Mouse (Mus musculus) limb, embryonic 13.5 days (tissue): ENCODE results near the gene Calm4. TPM values are rescaled to one million over a fixed set of nuclear protein-coding genes. Genes with fewer than 3 reads are reported as not detected.
"Not testable (repeated sequence)": the region's sequence is repeated elsewhere in the genome, so short reads cannot be mapped to it uniquely, and the experiment has no call there.

Experiments used
- ATAC-seq: fragments of 200-750 bp; cut with Nextera tagmentation; 2 replicates; pipeline ENCODE4 v1.8.0; 2017; ENCODE audit warnings: low read depth, moderate number of reproducible peaks, moderate TSS enrichment; ENCODE audit not compliant: low FRiP score
- H3K27ac ChIP-seq: fragments of 300-500 bp; sonication (generic); 2 replicates; pipeline ENCODE4 v1.5.1; 2015; ENCODE audit warnings: inconsistent platforms, mild to moderate bottlenecking, moderate library complexity
- H3K27me3 ChIP-seq: fragments of 300-500 bp; sonication (generic); 2 replicates; pipeline ENCODE4 v1.6.1; 2015; ENCODE audit warnings: mild to moderate bottlenecking, inconsistent platforms
- H3K36me3 ChIP-seq: fragments of 300-500 bp; sonication (generic); 2 replicates; pipeline ENCODE4 v1.6.1; 2015; ENCODE audit warnings: inconsistent platforms, mild to moderate bottlenecking, moderate library complexity
- H3K4me1 ChIP-seq: fragments of 300-500 bp; sonication (generic); 2 replicates; pipeline ENCODE4 v1.6.1; 2015; ENCODE audit warnings: inconsistent platforms
- H3K4me2 ChIP-seq: fragments of 300-500 bp; sonication (generic); replicated peaks from 2 replicates; pipeline ENCODE4 v1.6.1; 2015; ENCODE audit warnings: inconsistent platforms, mild to moderate bottlenecking, moderate library complexity
- H3K4me3 ChIP-seq: fragments of 300-500 bp; sonication (generic); 2 replicates; pipeline ENCODE4 v1.5.1; 2015; ENCODE audit warnings: moderate library complexity, mild to moderate bottlenecking, inconsistent platforms
- H3K9ac ChIP-seq: fragments of 300-500 bp; sonication (generic); 2 replicates; pipeline ENCODE4 v1.6.1; 2015; ENCODE audit warnings: mild to moderate bottlenecking, inconsistent platforms
- H3K9me3 ChIP-seq: fragments of 300-500 bp; sonication (generic); 2 replicates; pipeline ENCODE4 v1.6.1; 2016; ENCODE audit warnings: inconsistent platforms
- WGBS: fragments of 180-500 bp; shearing (Covaris S2); methylation state at CpG from one replicate; pipeline ENCODE4 v1.1.7; 2015; 5-methylcytosine and 5-hydroxymethylcytosine counted together
- polyA plus RNA-seq: library from polyadenylated mRNA; unstranded; fragments of >200 nt; fragmentation: Nextera tagmentation; extraction: Ambion mirVana; gene quantifications from 2 replicates; pipeline ENCODE4 v1.2.1, GENCODE M21; 2015

Gene Calm4
- polyA plus RNA-seq, 1 experiment from 2014 or later, result not detected

GRCm38 (mm10) chr13:3822105-3822504 lies 15.5 kb upstream of the Calm4 start:
- ATAC-seq, result no peak
- Histone ChIP-seq H3K27ac (no peak overlapping the region), H3K4me3 (no peak overlapping the region), H3K9me3 (no peaks in the 10 kb centered on the region), H3K9ac (no peak overlapping the region), H3K4me2 (no peak overlapping the region), H3K36me3 (no peaks in the 10 kb centered on the region), H3K4me1 (no peaks in the 10 kb centered on the region), H3K27me3 (no peaks in the 10 kb centered on the region)
- WGBS, result 71% methylated on average over 4 of the region's 4 CpGs

- Histone ChIP-seq H3K36me3 (no peaks in the 10 kb centered on the region), H3K4me2 (no peak overlapping the region), H3K27ac (no peak overlapping the region), H3K9ac (no peak overlapping the region), H3K4me3 (no peak overlapping the region), H3K9me3 (no peaks in the 10 kb centered on the region), H3K4me1 (no peaks in the 10 kb centered on the region), H3K27me3 (no peaks in the 10 kb centered on the region)
- no peak for ATAC-seq
These were observed 11.8 kb upstream of the Calm4 start for GRCm38 (mm10) chr13:3825726-3826125.

DNA sequence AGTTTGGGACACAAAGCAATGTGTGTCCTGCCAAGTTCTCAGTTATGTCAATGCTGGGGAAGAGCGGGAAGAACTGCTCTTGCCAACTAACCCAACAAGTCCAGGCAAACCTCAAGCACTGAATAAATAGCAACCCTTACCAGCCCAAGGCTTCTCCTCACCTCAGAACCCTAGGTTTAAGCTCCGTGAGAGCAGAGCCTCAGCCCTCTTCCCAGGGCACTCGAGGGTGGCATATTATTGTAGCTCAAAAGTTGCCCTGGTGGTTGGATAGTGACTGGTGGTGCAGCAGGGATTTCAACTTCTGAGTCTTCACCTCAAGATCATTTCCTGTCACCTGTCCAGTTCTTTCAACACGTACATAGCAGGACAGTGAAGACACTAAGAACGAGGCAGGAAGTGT lies 6.0 kb upstream of the Calm4 start:
- Histone ChIP-seq H3K9me3 (no peaks in the 10 kb centered on the region), H3K4me1 (no peaks in the 10 kb centered on the region), H3K36me3 (no peaks in the 10 kb centered on the region), H3K4me2 (no peak overlapping the region), H3K27me3 (no peaks in the 10 kb centered on the region), H3K4me3 (no peak overlapping the region), H3K27ac (no peak overlapping the region), H3K9ac (no peak overlapping the region)
- no peak for ATAC-seq
- WGBS, result 82% methylated on average over 5 of the region's 5 CpGs

- Histone ChIP-seq H3K27me3 (no peaks in the 10 kb centered on the region), H3K4me1 (no peaks in the 10 kb centered on the region), H3K36me3 (no peaks in the 10 kb centered on the region), H3K27ac (no peak overlapping the region), H3K9ac (no peak overlapping the region), H3K4me2 (no peak overlapping the region), H3K4me3 (no peak overlapping the region), H3K9me3 (no peaks in the 10 kb centered on the region)
- no peak for ATAC-seq
- 46% methylated on average over 1 of the region's 1 CpGs for WGBS
These were observed 5.6 kb upstream of the Calm4 start for GRCm38 (mm10) chr13:3831994-3832393.

- no peak overlapping the region for H3K9ac ChIP-seq
- ATAC-seq, result no peak
- no peaks in the 10 kb centered on the region for H3K36me3 ChIP-seq
- H3K4me1 ChIP-seq, result no peaks in the 10 kb centered on the region
- no peak overlapping the region for H3K4me2 ChIP-seq
- H3K27me3 ChIP-seq, result no peaks in the 10 kb centered on the region
- no peak overlapping the region for H3K27ac ChIP-seq
- H3K9me3 ChIP-seq, result no peaks in the 10 kb centered on the region
- no peak overlapping the region for H3K4me3 ChIP-seq
- WGBS, result 57% methylated on average over 2 of the region's 2 CpGs
These were observed 5.1 kb upstream of the Calm4 start for GRCm38 (mm10) chr13:3832450-3832849.

DNA sequence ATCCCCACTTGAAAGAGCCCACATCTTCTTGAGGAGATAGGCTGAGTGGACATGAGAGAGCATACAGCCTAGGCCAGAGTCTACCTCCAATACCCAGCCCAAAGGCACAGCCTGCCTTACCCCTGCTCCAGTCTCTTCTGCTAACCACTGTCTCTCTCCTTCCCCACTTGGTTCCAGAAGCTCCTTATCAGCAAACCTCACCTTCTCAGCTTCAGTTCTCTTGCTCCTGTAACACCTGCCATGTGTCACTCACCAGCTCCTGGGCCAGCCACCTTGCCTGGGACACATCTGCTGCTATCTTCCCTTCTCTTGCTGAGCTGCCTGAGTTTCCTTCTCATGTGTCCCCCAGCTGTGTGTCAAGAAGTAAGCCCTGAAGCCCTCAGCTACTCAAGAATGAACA lies 3.9 kb upstream of the Calm4 start:
- H3K27me3 ChIP-seq, H3K4me1 ChIP-seq, H3K9me3 ChIP-seq, H3K4me2 ChIP-seq, H3K4me3 ChIP-seq, ATAC-seq, H3K36me3 ChIP-seq, H3K9ac ChIP-seq, H3K27ac ChIP-seq: not testable (repeated sequence)

DNA sequence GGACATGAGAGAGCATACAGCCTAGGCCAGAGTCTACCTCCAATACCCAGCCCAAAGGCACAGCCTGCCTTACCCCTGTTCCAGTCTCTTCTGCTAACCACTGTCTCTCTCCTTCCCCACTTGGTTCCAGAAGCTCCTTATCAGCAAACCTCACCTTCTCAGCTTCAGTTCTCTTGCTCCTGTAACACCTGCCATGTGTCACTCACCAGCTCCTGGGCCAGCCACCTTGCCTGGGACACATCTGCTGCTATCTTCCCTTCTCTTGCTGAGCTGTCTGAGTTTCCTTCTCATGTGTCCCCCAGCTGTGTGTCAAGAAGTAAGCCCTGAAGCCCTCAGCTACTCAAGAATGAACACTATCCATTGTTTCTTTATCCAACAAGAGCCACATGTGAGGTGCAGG lies 3.1 kb downstream of the Calm4 start:
- H3K9me3 ChIP-seq, H3K4me1 ChIP-seq, H3K4me3 ChIP-seq, H3K4me2 ChIP-seq, H3K36me3 ChIP-seq, H3K27me3 ChIP-seq, H3K27ac ChIP-seq, ATAC-seq, H3K9ac ChIP-seq: not testable (repeated sequence)

DNA sequence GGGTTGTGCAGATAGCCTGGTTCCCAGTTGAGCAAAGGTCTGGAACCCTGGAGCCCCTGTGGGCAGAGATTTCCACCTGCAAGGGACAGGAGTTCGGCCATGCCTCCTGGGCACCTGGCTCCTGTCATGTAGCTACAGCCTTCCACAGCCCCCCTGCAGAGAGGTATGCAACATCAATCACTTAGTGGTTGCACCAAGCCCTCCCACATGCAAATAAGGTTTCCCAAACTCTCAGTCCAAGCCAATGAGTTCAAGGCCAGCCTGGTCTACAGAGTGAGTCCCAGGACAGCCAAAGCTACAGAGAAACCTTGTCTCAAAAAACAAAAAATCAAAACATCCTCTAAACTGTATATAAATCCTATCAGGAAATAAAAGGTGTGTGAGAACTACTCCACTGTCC lies 12.8 kb downstream of the Calm4 start:
- no peak overlapping the region for H3K27ac ChIP-seq
- no peak overlapping the region for H3K4me3 ChIP-seq
- H3K4me1 ChIP-seq, result no peaks in the 10 kb centered on the region
- H3K9ac ChIP-seq, result no peak overlapping the region
- no peak for ATAC-seq
- H3K9me3 ChIP-seq, result no peaks in the 10 kb centered on the region
- no peaks in the 10 kb centered on the region for H3K36me3 ChIP-seq
- H3K27me3 ChIP-seq, result no peaks in the 10 kb centered on the region
- H3K4me2 ChIP-seq, result no peak overlapping the region
- 65% methylated on average over 1 of the region's 1 CpGs for WGBS

DNA sequence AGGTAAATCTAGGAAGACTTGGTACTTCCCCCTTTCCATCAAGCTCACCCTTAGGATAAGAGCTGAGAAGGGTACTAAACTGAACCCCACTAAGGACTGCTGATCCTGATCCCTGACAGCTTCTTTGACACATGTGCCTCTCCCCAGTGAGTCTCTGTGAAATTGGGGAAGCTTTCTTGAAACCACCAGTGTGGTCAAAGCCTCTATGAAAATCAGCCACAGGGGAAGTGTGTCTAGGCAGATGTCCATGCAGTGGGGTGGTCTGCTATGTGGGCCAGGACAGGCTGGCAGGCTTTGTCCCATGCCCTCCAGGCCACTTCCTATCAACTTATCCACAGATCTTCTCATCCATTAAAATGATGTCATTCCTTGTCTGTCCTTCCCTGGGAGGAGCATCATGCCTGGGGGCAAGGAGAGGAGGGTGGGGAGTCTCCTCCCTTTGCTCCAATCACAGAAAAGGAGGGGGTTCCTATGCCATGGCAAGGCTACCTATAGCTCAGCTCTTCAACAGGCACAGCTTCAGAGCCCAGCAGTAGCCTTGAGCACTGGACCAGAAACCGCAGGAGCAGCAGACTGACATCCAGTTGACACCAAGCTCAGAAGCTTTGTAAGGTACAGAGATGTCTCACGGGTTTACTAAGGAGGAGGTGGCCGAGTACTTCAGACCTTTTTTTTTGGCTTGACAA lies 16.2 kb downstream of the Calm4 start, which contains the start of gene Calm5:
Gene Calm5 (plus strand): TSS at position 526 of the 686 bp plus-strand sequence.
- 91% methylated on average over 3 of the region's 3 CpGs for WGBS
- not testable (repeated sequence) for H3K9ac ChIP-seq, ATAC-seq, H3K4me1 ChIP-seq, H3K9me3 ChIP-seq, H3K27me3 ChIP-seq, H3K27ac ChIP-seq, H3K4me2 ChIP-seq, H3K4me3 ChIP-seq, H3K36me3 ChIP-seq

GRCm38 (mm10) chr13:3854856-3855255 lies 17.3 kb downstream of the Calm4 start:
- no peak overlapping the region for H3K27ac ChIP-seq
- H3K9ac ChIP-seq, result no peak overlapping the region
- H3K9me3 ChIP-seq, result no peaks in the 10 kb centered on the region
- H3K4me2 ChIP-seq, result no peak overlapping the region
- H3K36me3 ChIP-seq, result no peaks in the 10 kb centered on the region
- no peaks in the 10 kb centered on the region for H3K4me1 ChIP-seq
- no peaks in the 10 kb centered on the region for H3K27me3 ChIP-seq
- 85% methylated on average over 2 of the region's 2 CpGs for WGBS
- H3K4me3 ChIP-seq, result no peak overlapping the region
- ATAC-seq, result no peak

DNA sequence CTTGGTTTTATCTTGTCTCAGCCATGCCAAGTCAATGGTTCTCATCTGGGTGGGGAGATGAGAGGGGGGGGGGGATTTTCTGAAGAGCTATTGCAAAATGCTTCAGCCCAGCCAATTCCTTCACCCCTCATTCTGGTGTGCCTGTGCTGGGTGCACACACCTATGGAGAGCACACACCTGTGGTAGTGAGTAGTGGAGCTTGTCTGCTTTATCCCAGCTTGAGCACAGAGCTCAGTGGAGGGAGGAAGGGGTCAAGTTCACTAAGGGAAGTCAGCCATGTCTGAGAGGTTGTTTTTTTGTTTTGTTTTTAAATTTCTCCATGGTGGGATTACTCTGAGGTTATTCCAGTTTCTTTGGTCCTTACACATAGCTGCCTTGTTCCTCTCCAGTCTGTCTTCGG lies 18.7 kb downstream of the Calm4 start:
- no peaks in the 10 kb centered on the region for H3K36me3 ChIP-seq
- H3K9me3 ChIP-seq, result no peaks in the 10 kb centered on the region
- H3K4me3 ChIP-seq, result no peak overlapping the region
- H3K27ac ChIP-seq, result no peak overlapping the region
- H3K4me2 ChIP-seq, result no peak overlapping the region
- H3K4me1 ChIP-seq, result no peaks in the 10 kb centered on the region
- no peaks in the 10 kb centered on the region for H3K27me3 ChIP-seq
- no peak for ATAC-seq
- 82% methylated on average over 1 of the region's 1 CpGs for WGBS
- H3K9ac ChIP-seq, result no peak overlapping the region

- ATAC-seq, result no peak
- 84% methylated on average over 8 of the region's 8 CpGs for WGBS
- H3K9ac ChIP-seq, result no peak overlapping the region
- no peaks in the 10 kb centered on the region for H3K27me3 ChIP-seq
- H3K4me3 ChIP-seq, result no peak overlapping the region
- H3K4me2 ChIP-seq, result no peak overlapping the region
- no peaks in the 10 kb centered on the region for H3K9me3 ChIP-seq
- no peaks in the 10 kb centered on the region for H3K36me3 ChIP-seq
- no peak overlapping the region for H3K27ac ChIP-seq
- no peaks in the 10 kb centered on the region for H3K4me1 ChIP-seq
These were observed 23.7 kb downstream of the Calm4 start for GRCm38 (mm10) chr13:3861251-3861650.

GRCm38 (mm10) chr13:3862325-3862724 lies 24.8 kb downstream of the Calm4 start:
- Histone ChIP-seq H3K4me2 (no peak overlapping the region), H3K9me3 (no peaks in the 10 kb centered on the region), H3K4me3 (no peak overlapping the region), H3K9ac (no peak overlapping the region), H3K4me1 (no peaks in the 10 kb centered on the region), H3K27me3 (no peaks in the 10 kb centered on the region), H3K36me3 (no peaks in the 10 kb centered on the region), H3K27ac (no peak overlapping the region)
- ATAC-seq, result no peak
- WGBS, result 74% methylated on average over 3 of the region's 3 CpGs
